Mouse (Mus musculus): Measurements from ENCODE around the gene Ccn1. TPM values are rescaled to one million over a fixed set of nuclear protein-coding genes. Genes with fewer than 3 reads are reported as not detected.

Ccn1 gene
- polyA plus RNA-seq (2014; fragmentation: Nextera tagmentation; extraction: Ambion mirVana), result 14.2 and 16.4 TPM in 2 replicates

DNA sequence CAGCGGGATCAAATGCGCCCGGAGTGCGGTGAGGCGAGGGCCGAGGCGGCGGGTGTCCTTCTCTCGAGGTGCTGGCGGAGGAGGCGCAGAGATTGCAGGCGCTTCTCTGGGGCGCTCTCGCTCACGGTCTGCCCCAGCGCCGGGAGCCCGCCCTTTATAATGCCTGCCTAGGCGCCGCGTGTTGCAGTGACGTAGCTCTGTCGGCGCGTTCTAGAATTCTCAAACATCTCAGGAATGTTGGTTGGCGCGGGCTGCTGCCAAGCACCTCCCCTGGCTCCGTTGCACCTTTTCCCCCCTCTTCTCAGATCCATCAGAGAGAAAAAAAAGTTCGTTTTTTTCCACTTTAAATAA, at the start of gene Ccn1:
Gene Ccn1 (minus strand): TSS at position 130 of the 351 bp plus-strand sequence.
- Histone ChIP-seq H3K27me3 (replicated peaks; ENCODE audit: control insufficient read depth, insufficient read depth, low read length) (peaks cover 61% of the 10 kb centered on the region), H3K36me3 (ENCODE audit: control insufficient read depth, insufficient read depth, low read length) (peaks cover 2% of the 10 kb centered on the region; the same call in 1 of the 2 replicates), H3K4me3 (ENCODE audit: low read depth, low read length) (peak within 1 kb of the TSS; percentile 57), H3K27ac (ENCODE audit: low read depth, low read length) (peak within 1 kb of the TSS; percentile 55), H3K9ac (ENCODE audit: low read depth, low read length) (peak within 1 kb of the TSS; percentile 59), H3K4me2 (peak within 1 kb of the TSS; percentile 82), H3K9me3 (ENCODE audit: control insufficient read depth, low read length) (no peaks in the 10 kb centered on the region), H3K4me1 (replicated peaks; ENCODE audit: control insufficient read depth, insufficient read depth, low read length) (peaks cover 17% of the 10 kb centered on the region)
- ATAC-seq (replicated peaks; ENCODE audit: low FRiP score) (0 out of 2 replicates have a peak, but pooled peaks have one; percentile 26), DNase-seq (ENCODE audit: low spot score) (peak; percentile 72)
- under 1% methylated on average over 29 of the region's 29 CpGs for WGBS

DNA sequence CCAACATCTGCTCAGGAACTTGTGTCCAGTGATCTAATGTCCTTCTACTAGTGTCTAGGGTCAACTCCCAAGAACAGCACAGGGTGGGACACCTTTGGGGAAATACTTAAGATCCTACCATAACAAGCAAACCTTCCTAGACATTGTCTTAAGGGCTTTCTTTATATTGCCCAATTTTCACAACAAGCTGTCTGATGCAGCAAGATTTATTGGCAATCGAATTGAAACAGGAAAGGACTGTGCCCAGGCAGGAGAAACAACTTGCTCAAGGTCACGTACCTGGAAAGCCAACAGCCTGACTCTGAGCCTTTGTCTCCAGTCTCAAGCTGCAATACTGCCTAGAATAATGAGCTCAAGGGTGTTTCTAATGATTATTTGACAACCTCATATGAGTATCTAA, 43.6 kb upstream of the Ccn1 start:
- ATAC-seq (replicated peaks; ENCODE audit: low FRiP score), result no peak
- no peak overlapping the region for H3K4me2 ChIP-seq
- H3K27me3 ChIP-seq (replicated peaks; ENCODE audit: control insufficient read depth, insufficient read depth, low read length), result no peaks in the 10 kb centered on the region
- H3K4me3 ChIP-seq (ENCODE audit: low read depth, low read length), result no peak overlapping the region
- no peak overlapping the region for H3K27ac ChIP-seq (ENCODE audit: low read depth, low read length)
- no peaks in the 10 kb centered on the region for H3K36me3 ChIP-seq (ENCODE audit: control insufficient read depth, insufficient read depth, low read length)
- peaks cover 3% of the 10 kb centered on the region; the same call in 1 of the 2 replicates for H3K4me1 ChIP-seq (replicated peaks; ENCODE audit: control insufficient read depth, insufficient read depth, low read length)
- no peaks in the 10 kb centered on the region for H3K9me3 ChIP-seq (ENCODE audit: control insufficient read depth, low read length)
- no peak for DNase-seq (ENCODE audit: low spot score)
- H3K9ac ChIP-seq (ENCODE audit: low read depth, low read length), result no peak overlapping the region
- WGBS, result 77% methylated on average over 2 of the region's 2 CpGs

DNA sequence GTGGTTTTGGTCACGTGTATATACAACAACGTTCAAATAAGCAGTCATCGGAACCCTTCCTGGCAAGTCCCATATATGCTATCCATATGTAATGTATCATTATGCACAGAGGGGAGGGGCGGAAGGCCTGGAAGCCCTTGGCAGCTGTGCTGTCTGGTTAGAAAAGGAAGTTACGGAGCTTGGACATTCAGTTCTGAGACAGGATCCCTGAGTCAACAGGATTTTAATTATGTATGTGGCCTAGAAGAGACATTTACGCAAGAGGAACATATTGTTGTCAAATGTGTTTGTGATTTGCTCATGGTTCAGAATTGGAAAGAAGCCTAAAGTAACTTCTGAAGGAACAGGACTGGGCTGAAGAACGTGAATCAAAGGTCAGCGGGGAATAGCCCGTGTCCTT, 42.3 kb upstream of the Ccn1 start:
- Histone ChIP-seq H3K27me3 (replicated peaks; ENCODE audit: control insufficient read depth, insufficient read depth, low read length) (no peaks in the 10 kb centered on the region), H3K4me3 (ENCODE audit: low read depth, low read length) (no peak overlapping the region), H3K36me3 (ENCODE audit: control insufficient read depth, insufficient read depth, low read length) (no peaks in the 10 kb centered on the region), H3K9ac (ENCODE audit: low read depth, low read length) (no peak overlapping the region), H3K9me3 (ENCODE audit: control insufficient read depth, low read length) (no peaks in the 10 kb centered on the region), H3K4me2 (no peak overlapping the region), H3K27ac (ENCODE audit: low read depth, low read length) (no peak overlapping the region), H3K4me1 (replicated peaks; ENCODE audit: control insufficient read depth, insufficient read depth, low read length) (no peaks in the 10 kb centered on the region)
- ATAC-seq (replicated peaks; ENCODE audit: low FRiP score) (no peak), DNase-seq (ENCODE audit: low spot score) (no peak)
- WGBS, result 86% methylated on average over 9 of the region's 9 CpGs

DNA sequence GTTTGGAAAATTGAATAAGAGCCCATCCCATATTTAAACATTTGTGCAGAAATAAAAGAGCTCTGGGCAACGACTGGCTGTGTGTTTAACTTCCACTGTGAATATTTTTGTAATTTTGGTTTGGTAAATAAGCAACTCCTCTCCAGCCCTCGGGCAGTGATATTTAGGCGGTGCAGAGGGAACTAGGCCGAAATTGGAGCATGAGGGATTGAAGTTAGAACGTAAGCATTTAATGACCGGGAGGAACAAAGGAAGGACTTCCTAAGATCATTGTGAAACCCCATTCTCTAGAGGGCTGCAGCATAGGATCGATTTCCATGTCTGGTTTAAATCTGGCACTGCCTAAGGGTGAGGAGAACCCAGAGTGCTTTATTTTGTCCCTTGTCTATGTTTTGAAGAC, 41.6 kb upstream of the Ccn1 start:
- Histone ChIP-seq H3K36me3 (ENCODE audit: control insufficient read depth, insufficient read depth, low read length) (no peaks in the 10 kb centered on the region), H3K4me2 (no peak overlapping the region), H3K9me3 (ENCODE audit: control insufficient read depth, low read length) (no peaks in the 10 kb centered on the region), H3K9ac (ENCODE audit: low read depth, low read length) (no peak overlapping the region), H3K4me3 (ENCODE audit: low read depth, low read length) (no peak overlapping the region), H3K27ac (ENCODE audit: low read depth, low read length) (no peak overlapping the region), H3K27me3 (replicated peaks; ENCODE audit: control insufficient read depth, insufficient read depth, low read length) (no peaks in the 10 kb centered on the region), H3K4me1 (replicated peaks; ENCODE audit: control insufficient read depth, insufficient read depth, low read length) (no peaks in the 10 kb centered on the region)
- DNase-seq (ENCODE audit: low spot score), result no peak
- no peak for ATAC-seq (replicated peaks; ENCODE audit: low FRiP score)
- 78% methylated on average over 7 of the region's 7 CpGs for whole genome bisulfite sequencing

DNA sequence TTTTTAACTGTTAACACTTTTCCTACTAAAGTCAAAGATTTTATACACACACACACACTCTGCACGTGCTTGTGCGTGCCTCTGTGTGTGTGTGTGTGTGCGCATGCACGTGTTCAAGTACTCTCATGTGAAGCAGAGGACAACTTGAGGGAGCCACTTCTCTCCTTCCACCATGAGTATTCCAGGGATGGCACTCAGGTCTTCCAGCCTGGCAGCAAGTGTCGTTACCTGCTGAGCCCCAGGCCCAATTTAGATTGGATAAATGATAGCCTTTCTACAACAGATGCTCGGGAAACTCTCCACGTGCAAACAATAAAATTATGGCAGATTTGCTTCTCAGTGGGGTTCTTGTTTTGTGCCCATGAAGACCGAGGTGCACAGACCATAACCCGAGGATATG, 39.5 kb upstream of the Ccn1 start:
- no peaks in the 10 kb centered on the region for H3K36me3 ChIP-seq (ENCODE audit: control insufficient read depth, insufficient read depth, low read length)
- H3K27ac ChIP-seq (ENCODE audit: low read depth, low read length), result no peak overlapping the region
- H3K27me3 ChIP-seq (replicated peaks; ENCODE audit: control insufficient read depth, insufficient read depth, low read length), result no peaks in the 10 kb centered on the region
- no peak overlapping the region for H3K9ac ChIP-seq (ENCODE audit: low read depth, low read length)
- H3K4me1 ChIP-seq (replicated peaks; ENCODE audit: control insufficient read depth, insufficient read depth, low read length), result peaks cover 9% of the 10 kb centered on the region; the same call in 1 of the 2 replicates
- H3K9me3 ChIP-seq (ENCODE audit: control insufficient read depth, low read length), result no peaks in the 10 kb centered on the region
- 82% methylated on average over 9 of the region's 9 CpGs for WGBS
- H3K4me3 ChIP-seq (ENCODE audit: low read depth, low read length), result no peak overlapping the region
- H3K4me2 ChIP-seq, result no peak overlapping the region
- ATAC-seq (replicated peaks; ENCODE audit: low FRiP score), result no peak
- DNase-seq (ENCODE audit: low spot score), result no peak

DNA sequence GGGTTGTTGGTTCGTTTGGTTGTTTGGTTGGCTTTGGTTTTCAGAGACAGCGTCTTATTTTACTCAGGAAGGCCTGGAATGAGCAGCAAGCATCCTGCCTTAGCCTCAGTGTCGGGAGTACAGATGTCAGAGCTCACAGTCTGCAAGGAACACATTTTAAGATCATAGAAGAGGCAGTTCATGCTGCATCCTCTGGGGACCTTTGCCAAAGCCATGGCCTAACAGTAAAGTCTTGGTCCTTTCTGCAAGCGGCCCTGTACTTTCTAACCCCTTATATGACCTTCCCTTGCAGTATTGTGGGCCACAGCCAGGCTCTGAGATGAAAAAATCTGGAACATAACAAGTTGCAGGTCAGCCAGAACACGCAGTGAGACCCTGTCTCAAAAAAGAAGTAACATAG, 38.1 kb upstream of the Ccn1 start:
- Histone ChIP-seq H3K36me3 (ENCODE audit: control insufficient read depth, insufficient read depth, low read length) (no peaks in the 10 kb centered on the region), H3K9me3 (ENCODE audit: control insufficient read depth, low read length) (no peaks in the 10 kb centered on the region), H3K9ac (ENCODE audit: low read depth, low read length) (no peak overlapping the region), H3K4me1 (replicated peaks; ENCODE audit: control insufficient read depth, insufficient read depth, low read length) (peaks cover 9% of the 10 kb centered on the region; the same call in 1 of the 2 replicates), H3K27ac (ENCODE audit: low read depth, low read length) (no peak overlapping the region), H3K4me2 (no peak overlapping the region), H3K27me3 (replicated peaks; ENCODE audit: control insufficient read depth, insufficient read depth, low read length) (no peaks in the 10 kb centered on the region), H3K4me3 (ENCODE audit: low read depth, low read length) (no peak overlapping the region)
- DNase-seq (ENCODE audit: low spot score) (no peak), ATAC-seq (replicated peaks; ENCODE audit: low FRiP score) (no peak)
- WGBS, result 69% methylated on average over 5 of the region's 5 CpGs

DNA sequence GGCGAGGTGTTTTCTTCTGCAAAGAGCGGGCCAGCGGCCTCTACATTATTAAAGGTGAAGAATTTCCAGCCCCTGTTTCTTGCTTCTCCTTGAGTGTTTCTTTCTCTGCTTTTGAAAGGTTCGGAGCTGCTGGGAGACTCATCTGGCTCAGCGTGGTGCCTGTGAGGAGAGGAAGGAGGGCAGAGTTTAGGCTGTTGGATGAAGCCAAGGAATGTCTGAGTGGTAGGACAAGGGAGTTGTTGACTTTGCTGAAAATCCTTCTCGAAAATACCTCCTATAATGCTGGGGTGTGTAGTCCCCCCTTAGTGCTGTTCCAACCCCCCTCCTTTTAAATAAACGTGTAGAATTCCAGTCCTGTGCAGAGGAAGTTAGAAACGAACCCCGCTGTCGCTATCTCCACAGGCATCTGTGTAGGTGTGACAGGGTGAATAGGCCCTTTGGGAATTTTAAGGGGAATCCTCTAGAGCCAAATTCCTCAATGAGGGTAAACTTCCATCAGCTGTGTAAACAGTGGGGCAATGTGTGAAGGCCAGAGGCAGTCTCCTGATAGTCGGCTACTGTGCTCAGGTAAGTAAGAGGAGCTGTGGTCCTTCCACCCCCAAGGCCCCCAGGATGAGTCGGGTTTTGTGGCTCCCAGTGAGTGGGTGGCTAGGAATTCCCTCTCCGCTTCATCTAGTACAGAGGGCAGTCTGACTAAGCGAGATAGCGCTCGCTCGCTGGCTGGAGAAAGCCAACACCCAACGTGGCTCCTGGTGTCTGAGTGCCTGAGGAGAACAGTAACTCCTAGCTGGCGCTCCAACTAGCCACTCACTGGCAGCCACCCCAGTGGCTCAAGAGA, 35.0 kb upstream of the Ccn1 start:
- DNase-seq (ENCODE audit: low spot score), result no peak
- no peak overlapping the region for H3K4me2 ChIP-seq

DNA sequence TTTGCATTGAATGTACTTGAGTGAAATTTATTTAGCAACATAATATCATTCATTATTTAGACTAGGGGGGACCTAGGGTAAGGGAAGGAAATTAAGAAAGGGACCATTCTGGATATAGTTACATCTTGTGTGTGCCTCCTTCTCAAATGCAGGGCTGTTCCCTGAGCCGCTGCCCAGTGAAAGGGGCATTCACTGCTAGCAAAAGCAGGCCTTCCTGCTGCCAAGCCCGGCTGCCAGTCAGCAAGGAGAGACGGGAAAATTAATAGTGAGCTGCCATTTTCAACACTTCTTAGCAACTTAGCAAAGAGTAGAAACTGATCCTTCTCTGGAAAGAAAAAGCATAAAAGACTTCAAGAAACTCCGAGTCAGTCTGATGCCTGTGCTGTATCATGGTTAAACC, 34.4 kb upstream of the Ccn1 start:
- Histone ChIP-seq H3K9ac (ENCODE audit: low read depth, low read length) (no peak overlapping the region), H3K4me2 (no peak overlapping the region), H3K27ac (ENCODE audit: low read depth, low read length) (no peak overlapping the region), H3K9me3 (ENCODE audit: control insufficient read depth, low read length) (no peaks in the 10 kb centered on the region), H3K36me3 (ENCODE audit: control insufficient read depth, insufficient read depth, low read length) (no peaks in the 10 kb centered on the region), H3K4me3 (ENCODE audit: low read depth, low read length) (no peak overlapping the region), H3K4me1 (replicated peaks; ENCODE audit: control insufficient read depth, insufficient read depth, low read length) (peaks cover 9% of the 10 kb centered on the region; the same call in 1 of the 2 replicates), H3K27me3 (replicated peaks; ENCODE audit: control insufficient read depth, insufficient read depth, low read length) (no peaks in the 10 kb centered on the region)
- 72% methylated on average over 4 of the region's 4 CpGs for WGBS
- DNase-seq (ENCODE audit: low spot score) (no peak), ATAC-seq (replicated peaks; ENCODE audit: low FRiP score) (no peak)

More for the DNA sequence above, 35.0 kb upstream of the Ccn1 start:
- Histone ChIP-seq H3K36me3 (ENCODE audit: control insufficient read depth, insufficient read depth, low read length) (no peaks in the 10 kb centered on the region), H3K9ac (ENCODE audit: low read depth, low read length) (no peak overlapping the region), H3K27me3 (replicated peaks; ENCODE audit: control insufficient read depth, insufficient read depth, low read length) (no peaks in the 10 kb centered on the region), H3K4me1 (replicated peaks; ENCODE audit: control insufficient read depth, insufficient read depth, low read length) (peaks cover 9% of the 10 kb centered on the region; the same call in 1 of the 2 replicates), H3K27ac (ENCODE audit: low read depth, low read length) (no peak overlapping the region), H3K9me3 (ENCODE audit: control insufficient read depth, low read length) (no peaks in the 10 kb centered on the region), H3K4me3 (ENCODE audit: low read depth, low read length) (no peak overlapping the region)
- ATAC-seq (replicated peaks; ENCODE audit: low FRiP score), result peak; percentile 53
- 36% methylated on average over 19 of the region's 19 CpGs for WGBS
